Mouse (Mus musculus) hindbrain, embryonic 15.5 days (tissue): ENCODE measurements around the gene Ankrd52. TPM values are rescaled to one million over a fixed set of nuclear protein-coding genes. Genes with fewer than 3 reads are reported as not detected.
A peak's percentile ranks its signal among the peaks of the same experiment; 100 is the strongest.

Experiments
- ATAC-seq: fragments of 200-750 bp; cut with Nextera tagmentation; 2 replicates; pipeline ENCODE4 v1.8.0; 2017; ENCODE audit warnings: low read depth, moderate number of reproducible peaks, moderate TSS enrichment; ENCODE audit not compliant: low FRiP score
- H3K27ac ChIP-seq: fragments of 300-500 bp; sonication (generic); replicated peaks from 2 replicates; pipeline ENCODE4 v1.5.1; 2015; ENCODE audit warnings: mild to moderate bottlenecking, inconsistent platforms
- H3K27me3 ChIP-seq: fragments of 300-500 bp; sonication (generic); 2 replicates; pipeline ENCODE4 v1.6.1; 2015; ENCODE audit warnings: control low read depth, inconsistent platforms
- H3K36me3 ChIP-seq: fragments of 300-500 bp; sonication (generic); 2 replicates; pipeline ENCODE4 v1.6.1; 2015; ENCODE audit warnings: control low read depth, inconsistent platforms
- H3K4me1 ChIP-seq: fragments of 300-500 bp; sonication (generic); replicated peaks from 2 replicates; pipeline ENCODE4 v1.6.1; 2015; ENCODE audit warnings: control low read depth, inconsistent platforms
- H3K4me2 ChIP-seq: fragments of 300-500 bp; sonication (generic); 2 replicates; pipeline ENCODE4 v1.6.1; 2015; ENCODE audit warnings: moderate library complexity, mild to moderate bottlenecking, inconsistent platforms
- H3K4me3 ChIP-seq: fragments of 300-500 bp; sonication (generic); 2 replicates; pipeline ENCODE4 v1.5.1; 2015; ENCODE audit warnings: mild to moderate bottlenecking, inconsistent platforms
- H3K9ac ChIP-seq: fragments of 300-500 bp; sonication (generic); 2 replicates; pipeline ENCODE4 v1.6.1; 2015; ENCODE audit warnings: inconsistent platforms
- H3K9me3 ChIP-seq: fragments of 300-500 bp; sonication (generic); 2 replicates; pipeline ENCODE4 v1.6.1; 2016; ENCODE audit warnings: control low read depth, inconsistent platforms
- WGBS: fragments of 180-500 bp; shearing (Covaris S2); methylation state at CpG from one replicate; pipeline ENCODE4 v1.1.7; 2015; 5-methylcytosine and 5-hydroxymethylcytosine counted together
- polyA plus RNA-seq: library from polyadenylated mRNA; unstranded; fragments of >200 nt; fragmentation: Nextera tagmentation; extraction: Ambion mirVana; gene quantifications from 2 replicates; pipeline ENCODE4 v1.2.1, GENCODE M21; 2015

Gene Ankrd52
- polyA plus RNA-seq, 1 experiment from 2014 or later: 10.9 TPM

- Histone ChIP-seq H3K4me1 (peaks cover 50% of the 10 kb centered on the region), H3K27me3 (no peaks in the 10 kb centered on the region), H3K4me3 (peak overlapping the region; percentile 92), H3K27ac (peak overlapping the region; percentile 92), H3K36me3 (peaks cover 14% of the 10 kb centered on the region), H3K9me3 (no peaks in the 10 kb centered on the region), H3K9ac (peak overlapping the region; percentile 73), H3K4me2 (peak overlapping the region; percentile 95)
- peak; percentile 91 for ATAC-seq
- WGBS: 7% methylated on average over 36 of the region's 36 CpGs
Observed at GRCm38 (mm10) chr10:128409692-128410559, 33.0 kb downstream of the Ankrd52 start.

GRCm38 (mm10) chr10:128410560-128410845 lies 33.6 kb downstream of the Ankrd52 start:
- Histone ChIP-seq H3K27ac (peak overlapping the region; percentile 93), H3K4me1 (peaks cover 51% of the 10 kb centered on the region), H3K9me3 (no peaks in the 10 kb centered on the region), H3K36me3 (peaks cover 18% of the 10 kb centered on the region), H3K9ac (no peak overlapping the region; the same call in 1 of the 2 replicates), H3K27me3 (no peaks in the 10 kb centered on the region), H3K4me2 (peak overlapping the region; percentile 95), H3K4me3 (peak overlapping the region; percentile 92)
- WGBS: 21% methylated on average over 4 of the region's 4 CpGs
- no peak for ATAC-seq

- Histone ChIP-seq H3K27me3 (no peaks in the 10 kb centered on the region), H3K4me2 (peak within 1 kb of the TSS; percentile 95), H3K36me3 (peaks cover 20% of the 10 kb centered on the region), H3K9me3 (no peaks in the 10 kb centered on the region), H3K9ac (peak within 1 kb of the TSS; percentile 89), H3K4me1 (peaks cover 51% of the 10 kb centered on the region), H3K27ac (peak within 1 kb of the TSS; percentile 93), H3K4me3 (peak within 1 kb of the TSS; percentile 92)
- WGBS: 0% methylated on average over 50 of the region's 50 CpGs
- peak; percentile 89 for ATAC-seq
Observed at GRCm38 (mm10) chr10:128411211-128412054, 34.5 kb downstream of the Ankrd52 start, which contains the start of the genes Nabp2 and Rnf41. Gene Nabp2 (minus strand): TSS chr10:128411492. Gene Rnf41 (plus strand): TSS chr10:128411657.

- H3K4me1 ChIP-seq: peaks cover 51% of the 10 kb centered on the region
- peak overlapping the region; percentile 95 for H3K4me2 ChIP-seq
- no peak for ATAC-seq
- H3K27ac ChIP-seq: peak overlapping the region; percentile 93
- no peaks in the 10 kb centered on the region for H3K9me3 ChIP-seq
- WGBS: 1% methylated on average over 14 of the region's 14 CpGs
- H3K36me3 ChIP-seq: peaks cover 24% of the 10 kb centered on the region
- H3K4me3 ChIP-seq: peak overlapping the region; percentile 92
- H3K27me3 ChIP-seq: no peaks in the 10 kb centered on the region
- H3K9ac ChIP-seq: peak overlapping the region; percentile 89
Observed at GRCm38 (mm10) chr10:128412055-128412381, 35.1 kb downstream of the Ankrd52 start.

GRCm38 (mm10) chr10:128412558-128412957 lies 35.6 kb downstream of the Ankrd52 start:
- H3K9me3 ChIP-seq: no peaks in the 10 kb centered on the region
- peak overlapping the region; percentile 89 for H3K9ac ChIP-seq
- H3K27ac ChIP-seq: peak overlapping the region; percentile 93
- peaks cover 29% of the 10 kb centered on the region for H3K36me3 ChIP-seq
- H3K4me1 ChIP-seq: peaks cover 51% of the 10 kb centered on the region
- H3K4me2 ChIP-seq: peak overlapping the region; percentile 95
- H3K27me3 ChIP-seq: no peaks in the 10 kb centered on the region
- H3K4me3 ChIP-seq: peak overlapping the region; percentile 92
- 46% methylated on average over 1 of the region's 1 CpGs for WGBS
- no peak for ATAC-seq

GRCm38 (mm10) chr10:128413076-128413475 lies 36.2 kb downstream of the Ankrd52 start:
- H3K4me1 ChIP-seq: peaks cover 46% of the 10 kb centered on the region

GRCm38 (mm10) chr10:128414848-128415247 lies 37.9 kb downstream of the Ankrd52 start:
- WGBS: 95% methylated on average over 5 of the region's 5 CpGs
- ATAC-seq: no peak
- H3K27ac ChIP-seq: no peak overlapping the region
- H3K9me3 ChIP-seq: no peaks in the 10 kb centered on the region
- H3K36me3 ChIP-seq: peaks cover 43% of the 10 kb centered on the region
- H3K4me3 ChIP-seq: no peak overlapping the region
- no peaks in the 10 kb centered on the region for H3K27me3 ChIP-seq
- no peak overlapping the region for H3K4me2 ChIP-seq
- no peak overlapping the region for H3K9ac ChIP-seq
- H3K4me1 ChIP-seq: peaks cover 38% of the 10 kb centered on the region

More at GRCm38 (mm10) chr10:128413076-128413475, 36.2 kb downstream of the Ankrd52 start:
- Histone ChIP-seq H3K27ac (no peak overlapping the region), H3K4me2 (peak overlapping the region; percentile 95), H3K27me3 (no peaks in the 10 kb centered on the region), H3K9ac (peak overlapping the region; percentile 89; the same call in 1 of the 2 replicates), H3K9me3 (no peaks in the 10 kb centered on the region), H3K4me3 (peak overlapping the region; percentile 92), H3K36me3 (peaks cover 30% of the 10 kb centered on the region)
- ATAC-seq: no peak
- 67% methylated on average over 1 of the region's 1 CpGs for WGBS

- no peak overlapping the region for H3K9ac ChIP-seq
- ATAC-seq: no peak
Observed at GRCm38 (mm10) chr10:128422426-128422825, 45.5 kb downstream of the Ankrd52 start.

GRCm38 (mm10) chr10:128424604-128425003 lies 47.7 kb downstream of the Ankrd52 start:
- ATAC-seq: no peak
- no peak overlapping the region for H3K9ac ChIP-seq
- H3K4me3 ChIP-seq: no peak overlapping the region

More at GRCm38 (mm10) chr10:128422426-128422825, 45.5 kb downstream of the Ankrd52 start:
- H3K4me2 ChIP-seq: no peak overlapping the region
- no peaks in the 10 kb centered on the region for H3K9me3 ChIP-seq
- no peaks in the 10 kb centered on the region for H3K27me3 ChIP-seq
- no peaks in the 10 kb centered on the region for H3K4me1 ChIP-seq
- 85% methylated on average over 5 of the region's 5 CpGs for WGBS
- H3K36me3 ChIP-seq: peaks cover 59% of the 10 kb centered on the region
- no peak overlapping the region for H3K4me3 ChIP-seq
- no peak overlapping the region for H3K27ac ChIP-seq

GRCm38 (mm10) chr10:128425260-128425659 lies 48.3 kb downstream of the Ankrd52 start:
- H3K27ac ChIP-seq: no peak overlapping the region
- no peaks in the 10 kb centered on the region for H3K4me1 ChIP-seq
- H3K9me3 ChIP-seq: no peaks in the 10 kb centered on the region
- H3K4me2 ChIP-seq: no peak overlapping the region
- ATAC-seq: no peak
- H3K36me3 ChIP-seq: peaks cover 54% of the 10 kb centered on the region
- 95% methylated on average over 3 of the region's 3 CpGs for WGBS
- H3K9ac ChIP-seq: no peak overlapping the region
- no peak overlapping the region for H3K4me3 ChIP-seq
- no peaks in the 10 kb centered on the region for H3K27me3 ChIP-seq

More at GRCm38 (mm10) chr10:128424604-128425003, 47.7 kb downstream of the Ankrd52 start:
- Histone ChIP-seq H3K4me1 (no peaks in the 10 kb centered on the region), H3K27me3 (no peaks in the 10 kb centered on the region), H3K36me3 (peaks cover 54% of the 10 kb centered on the region), H3K27ac (no peak overlapping the region), H3K4me2 (no peak overlapping the region), H3K9me3 (no peaks in the 10 kb centered on the region)
- 70% methylated on average over 7 of the region's 7 CpGs for WGBS

- 90% methylated on average over 5 of the region's 5 CpGs for WGBS
- Histone ChIP-seq H3K36me3 (peaks cover 39% of the 10 kb centered on the region), H3K4me1 (no peaks in the 10 kb centered on the region), H3K4me3 (no peak overlapping the region), H3K27ac (no peak overlapping the region), H3K4me2 (no peak overlapping the region), H3K27me3 (no peaks in the 10 kb centered on the region), H3K9ac (no peak overlapping the region), H3K9me3 (no peaks in the 10 kb centered on the region)
- no peak for ATAC-seq
Observed at GRCm38 (mm10) chr10:128429052-128429451, 52.1 kb downstream of the Ankrd52 start.

- WGBS: 83% methylated on average over 4 of the region's 4 CpGs
- Histone ChIP-seq H3K9me3 (no peaks in the 10 kb centered on the region), H3K4me1 (no peaks in the 10 kb centered on the region), H3K27me3 (no peaks in the 10 kb centered on the region), H3K36me3 (peaks cover 39% of the 10 kb centered on the region), H3K4me2 (no peak overlapping the region), H3K27ac (no peak overlapping the region), H3K4me3 (no peak overlapping the region), H3K9ac (no peak overlapping the region)
- ATAC-seq: no peak
Observed at GRCm38 (mm10) chr10:128429454-128429853, 52.5 kb downstream of the Ankrd52 start.
